Mouse (Mus musculus) myocyte (in vitro differentiated cells): Measurements from ENCODE around the gene Mast4.

ENCODE experiments used
- MAX ChIP-seq: IDR thresholded peaks from one replicate; pipeline ENCODE4 v1.6.1; 2011; ENCODE audit warnings: low read depth, mild to moderate bottlenecking, control low read depth
- MYOD1 ChIP-seq, 3 experiments: IDR thresholded peaks; one replicate each; pipeline ENCODE4 v1.6.1; 2011; ENCODE audit warnings: control low read depth in 2 of 3, low read depth in 2 of 3, mild to moderate bottlenecking in 2 of 3, moderate library complexity in 1 of 3; ENCODE audit not compliant: insufficient read length in 2 of 3, control insufficient read depth in 1 of 3
- POLR2AphosphoS2 ChIP-seq: IDR thresholded peaks from one replicate; pipeline ENCODE4 v1.6.1; 2011; ENCODE audit warnings: low read depth, control low read depth; ENCODE audit not compliant: insufficient read length

DNA sequence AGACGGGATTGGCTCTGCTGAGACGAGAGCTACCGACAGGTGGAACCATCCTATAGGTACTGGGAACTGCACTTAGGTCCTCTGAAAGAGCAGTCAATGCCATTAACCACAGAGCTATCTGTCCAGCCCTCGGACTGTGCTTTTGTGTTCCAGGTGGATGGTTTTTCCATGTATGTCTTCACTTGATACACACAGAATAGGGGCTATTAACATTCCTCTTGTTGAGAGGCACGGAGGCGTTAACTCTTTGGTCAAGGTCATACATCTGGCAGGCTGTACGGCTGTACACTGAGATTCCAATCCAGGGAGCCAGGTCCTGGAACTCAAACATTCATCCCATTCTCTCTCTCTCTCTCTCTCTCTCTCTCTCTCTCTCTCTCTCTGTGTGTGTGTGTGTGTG is 205.6 kb downstream of the Mast4 start:
- TF ChIP-seq MAX (no peak), POLR2AphosphoS2 (no peak), MYOD1 (IDR thresholded peaks at IDR 0.05; ENCODE audit: control insufficient read depth in 1 of 3, insufficient read length in 2 of 3, low read depth in 2 of 3) (no peak)
